ENCODE assay signal across 11 mouse cellular contexts in genomic region chr2:35614411-35614810, GRCm38 (mm10). TPM values are rescaled to one million over a fixed set of nuclear protein-coding genes. Genes with fewer than 3 reads are reported as not detected.
DNase-seq lines count a peak whose midpoint lies in the region; ATAC-seq lines count a peak whose summit lies in the region.
"Had no signal": no experiment of that assay in that cellular context is flagged by ENCODE, and none has a peak within 500 bp of the region (broad histone marks: within the 10 kb centered on the region; RNA-seq: fewer than 3 reads in every experiment).

No protein-coding gene starts in this region.

- peaks cover 95% of the 10 kb centered on the region for H3K4me1 ChIP-seq in hindbrain, embryonic 10.5 days (replicated peaks)
- peaks cover 26% of the 10 kb centered on the region for H3K4me1 ChIP-seq in hindbrain, embryonic 14.5 days (replicated peaks; ENCODE audit: control insufficient read depth, insufficient read depth, low read length)
- peaks cover 85% of the 10 kb centered on the region for H3K4me1 ChIP-seq in midbrain, embryonic 10.5 days
- peaks cover 20% of the 10 kb centered on the region for H3K4me1 ChIP-seq in midbrain, embryonic 11.5 days (ENCODE audit: control insufficient read depth, insufficient read depth, low read length)
- peaks cover 93% of the 10 kb centered on the region for H3K4me1 ChIP-seq in heart, embryonic 15.5 days (replicated peaks)

- no peak overlapping the region for H3K4me3 ChIP-seq in hindbrain, embryonic 10.5 days
- no peak overlapping the region for H3K4me3 ChIP-seq in hindbrain, embryonic 14.5 days (replicated peaks; ENCODE audit: low read length)
- no peak overlapping the region for H3K4me3 ChIP-seq in midbrain, embryonic 10.5 days
- no peak overlapping the region for H3K4me3 ChIP-seq in midbrain, embryonic 11.5 days (ENCODE audit: low read depth, low read length)
- H3K4me3 ChIP-seq in heart, embryonic 15.5 days: no peak overlapping the region
- H3K4me3 ChIP-seq: midbrain, embryonic 12.5 days had no signal

- ATAC-seq in hindbrain, embryonic 14.5 days (ENCODE audit: low FRiP score): no peak
- ATAC-seq in midbrain, embryonic 11.5 days (ENCODE audit: low FRiP score): no peak
- no peak for ATAC-seq in heart, embryonic 15.5 days (replicated peaks; ENCODE audit: insufficient number of reproducible peaks, insufficient read depth, low FRiP score, low read depth)
- ATAC-seq: forebrain, embryonic 14.5 days had no signal

- no peak overlapping the region for H3K9ac ChIP-seq in hindbrain, embryonic 14.5 days
- H3K9ac ChIP-seq in midbrain, embryonic 11.5 days (ENCODE audit: low read length): no peak overlapping the region
- H3K9ac ChIP-seq in heart, embryonic 15.5 days: no peak overlapping the region
- H3K9ac ChIP-seq: midbrain, embryonic 12.5 days had no signal

- 58% methylated on average over 3 of the region's 3 CpGs for WGBS in hindbrain, embryonic 10.5 days
- 64% methylated on average over 3 of the region's 3 CpGs for WGBS in hindbrain, embryonic 14.5 days
- WGBS in midbrain, embryonic 10.5 days: 67% methylated on average over 3 of the region's 3 CpGs
- 56% methylated on average over 3 of the region's 3 CpGs for WGBS in midbrain, embryonic 11.5 days
- 45% methylated on average over 3 of the region's 3 CpGs for WGBS in heart, embryonic 15.5 days

- DNase-seq in hindbrain, embryonic 10.5 days (ENCODE audit: low spot score): no peak
- no peak for DNase-seq in hindbrain, embryonic 14.5 days (ENCODE audit: low spot score)
- DNase-seq in midbrain, embryonic 10.5 days (ENCODE audit: low spot score): no peak
- DNase-seq in midbrain, embryonic 11.5 days (ENCODE audit: low spot score, missing footprints): no peak
- no peak for DNase-seq in right cerebral cortex, postnatal 10 days (ENCODE audit: low spot score in 2 of 2)
- DNase-seq in testis, postnatal 10 days (ENCODE audit: low spot score): no peak
- DNase-seq: thymus, postnatal 36 days had no signal

- H3K27me3 ChIP-seq in hindbrain, embryonic 10.5 days (ENCODE audit: insufficient read depth, poor library complexity, severe bottlenecking): peaks cover 11% of the 10 kb centered on the region; the same call in 1 of the 2 replicates
- H3K27me3 ChIP-seq in hindbrain, embryonic 14.5 days (ENCODE audit: control insufficient read depth, insufficient read depth, low read length): no peaks in the 10 kb centered on the region
- H3K27me3 ChIP-seq in midbrain, embryonic 10.5 days (ENCODE audit: low read depth, poor library complexity, severe bottlenecking): peaks cover 14% of the 10 kb centered on the region; the same call in 1 of the 2 replicates
- no peaks in the 10 kb centered on the region for H3K27me3 ChIP-seq in midbrain, embryonic 11.5 days (ENCODE audit: control insufficient read depth, insufficient read depth, low read length)
- H3K27me3 ChIP-seq in heart, embryonic 15.5 days: no peaks in the 10 kb centered on the region

- H3K36me3 ChIP-seq in hindbrain, embryonic 10.5 days: no peaks in the 10 kb centered on the region
- H3K36me3 ChIP-seq in hindbrain, embryonic 14.5 days (replicated peaks; ENCODE audit: control insufficient read depth, insufficient read depth): no peaks in the 10 kb centered on the region
- H3K36me3 ChIP-seq in midbrain, embryonic 10.5 days: no peaks in the 10 kb centered on the region
- H3K36me3 ChIP-seq in midbrain, embryonic 11.5 days (ENCODE audit: control insufficient read depth, insufficient read depth, low read length): no peaks in the 10 kb centered on the region
- H3K36me3 ChIP-seq in heart, embryonic 15.5 days: no peaks in the 10 kb centered on the region
- H3K36me3 ChIP-seq: G1E; midbrain, embryonic 12.5 days had no signal

- no peak overlapping the region for H3K4me2 ChIP-seq in hindbrain, embryonic 14.5 days (replicated peaks)
- no peak overlapping the region for H3K4me2 ChIP-seq in midbrain, embryonic 11.5 days
- H3K4me2 ChIP-seq in heart, embryonic 15.5 days: no peak overlapping the region
- H3K4me2 ChIP-seq: midbrain, embryonic 12.5 days had no signal

- peak overlapping the region; percentile 63 for H3K27ac ChIP-seq in hindbrain, embryonic 10.5 days
- no peak overlapping the region for H3K27ac ChIP-seq in hindbrain, embryonic 14.5 days
- H3K27ac ChIP-seq in midbrain, embryonic 10.5 days (replicated peaks): peak overlapping the region; percentile 57; the same call in 1 of the 2 replicates
- no peak overlapping the region for H3K27ac ChIP-seq in midbrain, embryonic 11.5 days (ENCODE audit: low read depth, low read length)
- H3K27ac ChIP-seq in heart, embryonic 15.5 days: peak overlapping the region; percentile 64
- H3K27ac ChIP-seq: midbrain, embryonic 12.5 days had no signal

- no peaks in the 10 kb centered on the region for H3K9me3 ChIP-seq in hindbrain, embryonic 10.5 days
- H3K9me3 ChIP-seq in hindbrain, embryonic 14.5 days (ENCODE audit: control insufficient read depth, low read length): no peaks in the 10 kb centered on the region
- H3K9me3 ChIP-seq in midbrain, embryonic 10.5 days (replicated peaks): no peaks in the 10 kb centered on the region
- no peaks in the 10 kb centered on the region for H3K9me3 ChIP-seq in midbrain, embryonic 11.5 days (ENCODE audit: control insufficient read depth, low read length)
- no peaks in the 10 kb centered on the region for H3K9me3 ChIP-seq in heart, embryonic 15.5 days (replicated peaks)
- H3K9me3 ChIP-seq: G1E; midbrain, embryonic 12.5 days had no signal

RNA-seq across cellular contexts. Expression of gene Dab2ip, which starts 56.3 kb away (rescaled TPM):
- polyA plus RNA-seq in hindbrain, embryonic 10.5 days (2016; fragmentation: Nextera tagmentation; extraction: Ambion mirVana): 26.9 and 28.8 TPM in 2 replicates
- 48.4 and 52.2 TPM in 2 replicates for polyA plus RNA-seq in hindbrain, embryonic 14.5 days (2014; fragmentation: Nextera tagmentation; extraction: Ambion mirVana)
- 19.7 and 24.7 TPM in 2 replicates for polyA plus RNA-seq in midbrain, embryonic 10.5 days (2016; fragmentation: Nextera tagmentation; extraction: Ambion mirVana)
- polyA plus RNA-seq in midbrain, embryonic 11.5 days (2014; fragmentation: Nextera tagmentation; extraction: Ambion mirVana): 32.6 and 42.3 TPM in 2 replicates
- 44.0 and 46.9 TPM in 2 replicates for polyA plus RNA-seq in heart, embryonic 15.5 days (2015; fragmentation: Nextera tagmentation; extraction: Ambion mirVana)

Comparison
In these comparisons a context has a peak if more than half of its experiments do, and no peak if none do; other contexts are left out.
1. H3K27ac ChIP-seq: peak in hindbrain, embryonic 10.5 days (single experiment), midbrain, embryonic 10.5 days (single experiment) and heart, embryonic 15.5 days (single experiment); none in hindbrain, embryonic 14.5 days (single experiment) and midbrain, embryonic 11.5 days (single experiment).